Mouse (Mus musculus): ENCODE measurements at regions not wholly inside any gene's neighbourhood (a gene's known extent, or its start where the extent isn't known, plus 50 kb on each side); places are given as distances from the start of the nearest gene placed in this dataset.

GRCm38 (mm10) chr9:122571001-122571400 is 176.1 kb upstream of the Topaz1 start:
- no peak for ATAC-seq (replicated peaks; ENCODE audit: low FRiP score)
- 1% methylated on average over 10 of the region's 10 CpGs for WGBS
- Histone ChIP-seq H3K9me3 (ENCODE audit: control insufficient read depth, low read length) (no peaks in the 10 kb centered on the region), H3K4me1 (replicated peaks; ENCODE audit: control insufficient read depth, insufficient read depth, low read length) (peaks cover 17% of the 10 kb centered on the region; the same call in 1 of the 2 replicates), H3K4me2 (ENCODE audit: low read depth, low read length, severe bottlenecking) (no peak overlapping the region), H3K36me3 (ENCODE audit: control insufficient read depth, insufficient read depth, low read length) (no peaks in the 10 kb centered on the region), H3K4me3 (ENCODE audit: low read depth, low read length) (no peak overlapping the region; the same call in 1 of the 2 replicates), H3K9ac (ENCODE audit: low read length) (no peak overlapping the region), H3K27me3 (ENCODE audit: control insufficient read depth, insufficient read depth, low read length) (peaks cover 77% of the 10 kb centered on the region), H3K27ac (ENCODE audit: low read depth, low read length) (no peak overlapping the region)
- DNase-seq (ENCODE audit: low spot score), result no peak

GRCm38 (mm10) chr9:122571402-122572059 is 175.6 kb upstream of the Topaz1 start:
- under 1% methylated on average over 37 of the region's 37 CpGs for WGBS
- no peaks in the 10 kb centered on the region for H3K36me3 ChIP-seq (ENCODE audit: control insufficient read depth, insufficient read depth, low read length)
- peaks cover 77% of the 10 kb centered on the region for H3K27me3 ChIP-seq (ENCODE audit: control insufficient read depth, insufficient read depth, low read length)
- peak overlapping the region; percentile 55 for H3K4me3 ChIP-seq (ENCODE audit: low read depth, low read length)
- H3K4me1 ChIP-seq (replicated peaks; ENCODE audit: control insufficient read depth, insufficient read depth, low read length), result peaks cover 17% of the 10 kb centered on the region; the same call in 1 of the 2 replicates
- DNase-seq (ENCODE audit: low spot score) (peak; percentile 61), ATAC-seq (replicated peaks; ENCODE audit: low FRiP score) (peak; percentile 5)
- no peaks in the 10 kb centered on the region for H3K9me3 ChIP-seq (ENCODE audit: control insufficient read depth, low read length)
- H3K9ac ChIP-seq (ENCODE audit: low read length), result peak overlapping the region; percentile 57; the same call in 1 of the 2 replicates
- H3K4me2 ChIP-seq (ENCODE audit: low read depth, low read length, severe bottlenecking), result peak overlapping the region; percentile 95
- H3K27ac ChIP-seq (ENCODE audit: low read depth, low read length), result no peak overlapping the region

GRCm38 (mm10) chr9:122572060-122572835 is 174.9 kb upstream of the Topaz1 start:
- under 1% methylated on average over 66 of the region's 68 CpGs for WGBS
- ATAC-seq (replicated peaks; ENCODE audit: low FRiP score) (peak; percentile 83), DNase-seq (ENCODE audit: low spot score) (peak; percentile 82)
- no peaks in the 10 kb centered on the region for H3K9me3 ChIP-seq (ENCODE audit: control insufficient read depth, low read length)
- peaks cover 72% of the 10 kb centered on the region for H3K27me3 ChIP-seq (ENCODE audit: control insufficient read depth, insufficient read depth, low read length)
- H3K4me2 ChIP-seq (ENCODE audit: low read depth, low read length, severe bottlenecking), result peak overlapping the region; percentile 95
- H3K27ac ChIP-seq (ENCODE audit: low read depth, low read length), result no peak overlapping the region
- no peaks in the 10 kb centered on the region for H3K36me3 ChIP-seq (ENCODE audit: control insufficient read depth, insufficient read depth, low read length)
- H3K4me1 ChIP-seq (replicated peaks; ENCODE audit: control insufficient read depth, insufficient read depth, low read length), result peaks cover 17% of the 10 kb centered on the region; the same call in 1 of the 2 replicates
- peak overlapping the region; percentile 57 for H3K9ac ChIP-seq (ENCODE audit: low read length)
- H3K4me3 ChIP-seq (ENCODE audit: low read depth, low read length), result peak overlapping the region; percentile 55

GRCm38 (mm10) chr9:122572836-122573267 is 174.3 kb upstream of the Topaz1 start:
- Histone ChIP-seq H3K4me2 (ENCODE audit: low read depth, low read length, severe bottlenecking) (peak overlapping the region; percentile 95), H3K9ac (ENCODE audit: low read length) (peak overlapping the region; percentile 57), H3K9me3 (ENCODE audit: control insufficient read depth, low read length) (no peaks in the 10 kb centered on the region), H3K36me3 (ENCODE audit: control insufficient read depth, insufficient read depth, low read length) (no peaks in the 10 kb centered on the region), H3K27me3 (ENCODE audit: control insufficient read depth, insufficient read depth, low read length) (peaks cover 66% of the 10 kb centered on the region), H3K4me3 (ENCODE audit: low read depth, low read length) (peak overlapping the region; percentile 55), H3K4me1 (replicated peaks; ENCODE audit: control insufficient read depth, insufficient read depth, low read length) (peaks cover 17% of the 10 kb centered on the region; the same call in 1 of the 2 replicates), H3K27ac (ENCODE audit: low read depth, low read length) (no peak overlapping the region)
- DNase-seq (ENCODE audit: low spot score), result no peak
- WGBS, result 1% methylated on average over 13 of the region's 13 CpGs
- no peak for ATAC-seq (replicated peaks; ENCODE audit: low FRiP score)

GRCm38 (mm10) chr9:122585228-122585627 is 161.9 kb upstream of the Topaz1 start:
- no peaks in the 10 kb centered on the region for H3K9me3 ChIP-seq (ENCODE audit: control insufficient read depth, low read length)
- DNase-seq (ENCODE audit: low spot score) (no peak), ATAC-seq (replicated peaks; ENCODE audit: low FRiP score) (no peak)
- H3K9ac ChIP-seq (ENCODE audit: low read length), result no peak overlapping the region
- WGBS, result 64% methylated on average over 8 of the region's 8 CpGs
- H3K4me2 ChIP-seq (ENCODE audit: low read depth, low read length, severe bottlenecking), result no peak overlapping the region
- H3K27me3 ChIP-seq (ENCODE audit: control insufficient read depth, insufficient read depth, low read length), result no peaks in the 10 kb centered on the region
- no peak overlapping the region for H3K4me3 ChIP-seq (ENCODE audit: low read depth, low read length)
- H3K4me1 ChIP-seq (replicated peaks; ENCODE audit: control insufficient read depth, insufficient read depth, low read length), result no peaks in the 10 kb centered on the region
- H3K27ac ChIP-seq (ENCODE audit: low read depth, low read length), result no peak overlapping the region
- H3K36me3 ChIP-seq (ENCODE audit: control insufficient read depth, insufficient read depth, low read length), result no peaks in the 10 kb centered on the region

- no peak for DNase-seq (ENCODE audit: low spot score)
- Histone ChIP-seq H3K27ac (ENCODE audit: low read depth, low read length) (no peak overlapping the region), H3K4me2 (ENCODE audit: low read depth, low read length, severe bottlenecking) (no peak overlapping the region), H3K4me3 (ENCODE audit: low read depth, low read length) (no peak overlapping the region), H3K27me3 (ENCODE audit: control insufficient read depth, insufficient read depth, low read length) (no peaks in the 10 kb centered on the region), H3K9me3 (ENCODE audit: control insufficient read depth, low read length) (no peaks in the 10 kb centered on the region), H3K4me1 (replicated peaks; ENCODE audit: control insufficient read depth, insufficient read depth, low read length) (no peaks in the 10 kb centered on the region), H3K36me3 (ENCODE audit: control insufficient read depth, insufficient read depth, low read length) (no peaks in the 10 kb centered on the region), H3K9ac (ENCODE audit: low read length) (no peak overlapping the region)
- no peak for ATAC-seq (replicated peaks; ENCODE audit: low FRiP score)
- 93% methylated on average over 6 of the region's 6 CpGs for WGBS
Measured at GRCm38 (mm10) chr9:122586421-122586820, 160.7 kb upstream of the Topaz1 start.

GRCm38 (mm10) chr9:122586986-122587385 is 160.2 kb upstream of the Topaz1 start:
- no peaks in the 10 kb centered on the region for H3K4me1 ChIP-seq (replicated peaks; ENCODE audit: control insufficient read depth, insufficient read depth, low read length)
- 77% methylated on average over 5 of the region's 5 CpGs for WGBS
- DNase-seq (ENCODE audit: low spot score) (no peak), ATAC-seq (replicated peaks; ENCODE audit: low FRiP score) (no peak)
- H3K27me3 ChIP-seq (ENCODE audit: control insufficient read depth, insufficient read depth, low read length), result no peaks in the 10 kb centered on the region
- no peaks in the 10 kb centered on the region for H3K9me3 ChIP-seq (ENCODE audit: control insufficient read depth, low read length)
- no peak overlapping the region for H3K27ac ChIP-seq (ENCODE audit: low read depth, low read length)
- no peak overlapping the region for H3K4me3 ChIP-seq (ENCODE audit: low read depth, low read length)
- no peak overlapping the region for H3K4me2 ChIP-seq (ENCODE audit: low read depth, low read length, severe bottlenecking)
- no peak overlapping the region for H3K9ac ChIP-seq (ENCODE audit: low read length)
- H3K36me3 ChIP-seq (ENCODE audit: control insufficient read depth, insufficient read depth, low read length), result no peaks in the 10 kb centered on the region

GRCm38 (mm10) chr9:122588246-122588645 is 158.9 kb upstream of the Topaz1 start:
- H3K27me3 ChIP-seq (ENCODE audit: control insufficient read depth, insufficient read depth, low read length), result no peaks in the 10 kb centered on the region; the same call in 1 of the 2 replicates
- no peaks in the 10 kb centered on the region for H3K36me3 ChIP-seq (ENCODE audit: control insufficient read depth, insufficient read depth, low read length)
- no peak overlapping the region for H3K4me3 ChIP-seq (ENCODE audit: low read depth, low read length)
- ATAC-seq (replicated peaks; ENCODE audit: low FRiP score) (no peak), DNase-seq (ENCODE audit: low spot score) (no peak)
- H3K9me3 ChIP-seq (ENCODE audit: control insufficient read depth, low read length), result no peaks in the 10 kb centered on the region
- no peak overlapping the region for H3K9ac ChIP-seq (ENCODE audit: low read length)
- no peak overlapping the region for H3K27ac ChIP-seq (ENCODE audit: low read depth, low read length)
- H3K4me2 ChIP-seq (ENCODE audit: low read depth, low read length, severe bottlenecking), result no peak overlapping the region
- H3K4me1 ChIP-seq (replicated peaks; ENCODE audit: control insufficient read depth, insufficient read depth, low read length), result peaks cover 3% of the 10 kb centered on the region; the same call in 1 of the 2 replicates
- WGBS, result 98% methylated on average over 8 of the region's 8 CpGs

Data from forebrain, embryonic 11.5 days (tissue).